Mouse (Mus musculus): ENCODE data around the gene Gnmt. TPM values are rescaled to one million over a fixed set of nuclear protein-coding genes. Genes with fewer than 3 reads are reported as not detected.

Gene Gnmt
- polyA plus RNA-seq, 1 experiment, result 0.11 TPM

- no peak overlapping the region for H3K4me3 ChIP-seq
- TF ChIP-seq MYOD1 (IDR thresholded peaks at IDR 0.05; ENCODE audit: control insufficient read depth in 1 of 3, insufficient read length in 2 of 3, low read depth in 2 of 3) (no peak), MAX (IDR thresholded peaks at IDR 0.05; ENCODE audit: low read depth) (no peak), E2F4 (IDR thresholded peaks at IDR 0.05; ENCODE audit: insufficient read depth) (no peak), USF1 (IDR thresholded peaks at IDR 0.05; ENCODE audit: low read depth) (no peak), TCF12 (IDR thresholded peaks at IDR 0.05; ENCODE audit: insufficient read depth, poor library complexity, severe bottlenecking) (no peak), TCF3 (IDR thresholded peaks at IDR 0.05; ENCODE audit: insufficient read length, low read depth) (no peak), POLR2A (IDR thresholded peaks at IDR 0.05; ENCODE audit: insufficient read length, low read depth) (no peak), CEBPB (IDR thresholded peaks at IDR 0.05; ENCODE audit: insufficient read depth, poor library complexity, severe bottlenecking) (no peak), REST (IDR thresholded peaks at IDR 0.05; ENCODE audit: insufficient read depth, insufficient read length) (no peak), SRF (IDR thresholded peaks at IDR 0.05; ENCODE audit: control insufficient read depth, insufficient read length, low read depth) (no peak), POLR2AphosphoS2 (IDR thresholded peaks at IDR 0.05; ENCODE audit: insufficient read length, low read depth) (no peak)
Observed at GRCm38 (mm10) chr17:46736160-46736559, 7.2 kb upstream of the Gnmt start.

DNA sequence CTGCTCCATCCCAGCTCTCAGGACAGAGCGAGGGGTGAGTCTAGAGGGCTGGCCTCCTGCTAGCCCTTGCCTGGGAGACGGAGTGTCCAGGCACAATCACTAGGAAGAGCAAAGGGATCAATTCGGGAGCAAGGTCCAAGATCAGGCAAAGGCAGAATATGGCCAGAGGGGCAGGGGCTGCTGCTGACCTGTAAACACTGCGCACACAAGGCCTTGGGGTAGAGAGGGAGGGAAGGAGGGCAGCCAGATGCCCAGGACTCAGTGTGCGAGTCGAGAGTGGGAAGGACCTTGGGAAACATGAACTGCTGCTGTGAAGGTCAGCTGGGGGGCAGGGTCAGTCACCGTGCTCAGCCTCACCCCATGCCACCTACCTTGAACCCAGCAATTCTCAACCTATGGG, 6.3 kb upstream of the Gnmt start:
- Histone ChIP-seq H3K4me3 (no peak overlapping the region), H3K79me2 (ENCODE audit: control insufficient read depth, insufficient read depth) (no peaks in the 10 kb centered on the region), H3K27me3 (ENCODE audit: control insufficient read depth, insufficient read depth, insufficient read length) (no peaks in the 10 kb centered on the region), H3ac (ENCODE audit: control insufficient read depth, insufficient read length) (no peak overlapping the region), H3K4me2 (ENCODE audit: low read depth) (no peak overlapping the region), H3K36me3 (ENCODE audit: control insufficient read depth, insufficient read depth) (no peaks in the 10 kb centered on the region)
- TF ChIP-seq CEBPB (IDR thresholded peaks at IDR 0.05; ENCODE audit: insufficient read depth, poor library complexity, severe bottlenecking) (no peak), MYOG (IDR thresholded peaks at IDR 0.05; ENCODE audit: control insufficient read depth in 1 of 3, insufficient read depth in 1 of 3, insufficient read length in 2 of 3, low read depth in 2 of 3) (no peak), TCF3 (IDR thresholded peaks at IDR 0.05; ENCODE audit: insufficient read length, low read depth) (no peak), MAX (IDR thresholded peaks at IDR 0.05; ENCODE audit: low read depth) (no peak), USF1 (IDR thresholded peaks at IDR 0.05; ENCODE audit: low read depth) (no peak), POLR2AphosphoS2 (IDR thresholded peaks at IDR 0.05; ENCODE audit: insufficient read length, low read depth) (no peak), REST (IDR thresholded peaks at IDR 0.05; ENCODE audit: insufficient read depth, insufficient read length) (no peak), TCF12 (IDR thresholded peaks at IDR 0.05; ENCODE audit: insufficient read depth, poor library complexity, severe bottlenecking) (no peak), E2F4 (IDR thresholded peaks at IDR 0.05; ENCODE audit: insufficient read depth) (no peak), SRF (IDR thresholded peaks at IDR 0.05; ENCODE audit: control insufficient read depth, insufficient read length, low read depth) (no peak), MYOD1 (IDR thresholded peaks at IDR 0.05; ENCODE audit: control insufficient read depth in 1 of 3, insufficient read length in 2 of 3, low read depth in 2 of 3) (no peak), POLR2A (IDR thresholded peaks at IDR 0.05; ENCODE audit: insufficient read length, low read depth) (no peak)

More at GRCm38 (mm10) chr17:46736160-46736559, 7.2 kb upstream of the Gnmt start:
- no peak overlapping the region for H3ac ChIP-seq (ENCODE audit: control insufficient read depth, insufficient read length)
- H3K79me2 ChIP-seq (ENCODE audit: control insufficient read depth, insufficient read depth), result no peaks in the 10 kb centered on the region
- no peaks in the 10 kb centered on the region for H3K27me3 ChIP-seq (ENCODE audit: control insufficient read depth, insufficient read depth, insufficient read length)
- no peak overlapping the region for H3K4me2 ChIP-seq (ENCODE audit: low read depth)
- no peaks in the 10 kb centered on the region for H3K36me3 ChIP-seq (ENCODE audit: control insufficient read depth, insufficient read depth)

GRCm38 (mm10) chr17:46734055-46734454, 5.1 kb upstream of the Gnmt start:
- Histone ChIP-seq H3K79me2 (ENCODE audit: control insufficient read depth, insufficient read depth) (no peaks in the 10 kb centered on the region), H3K4me2 (ENCODE audit: low read depth) (no peak overlapping the region), H3K27me3 (ENCODE audit: control insufficient read depth, insufficient read depth, insufficient read length) (no peaks in the 10 kb centered on the region), H3K36me3 (ENCODE audit: control insufficient read depth, insufficient read depth) (no peaks in the 10 kb centered on the region), H3K4me3 (no peak overlapping the region), H3ac (ENCODE audit: control insufficient read depth, insufficient read length) (no peak overlapping the region)
- TF ChIP-seq USF1 (IDR thresholded peaks at IDR 0.05; ENCODE audit: low read depth), result no peak
- TF ChIP-seq MYOD1 (IDR thresholded peaks at IDR 0.05; ENCODE audit: control insufficient read depth in 1 of 3, insufficient read length in 2 of 3, low read depth in 2 of 3), result no peak
- no peak for TF ChIP-seq TCF12 (IDR thresholded peaks at IDR 0.05; ENCODE audit: insufficient read depth, poor library complexity, severe bottlenecking)
- TF ChIP-seq CEBPB (IDR thresholded peaks at IDR 0.05; ENCODE audit: insufficient read depth, poor library complexity, severe bottlenecking), result no peak
- no peak for TF ChIP-seq TCF3 (IDR thresholded peaks at IDR 0.05; ENCODE audit: insufficient read length, low read depth)
- no peak for TF ChIP-seq POLR2A (IDR thresholded peaks at IDR 0.05; ENCODE audit: insufficient read length, low read depth)
- no peak for TF ChIP-seq POLR2AphosphoS2 (IDR thresholded peaks at IDR 0.05; ENCODE audit: insufficient read length, low read depth)
- no peak for TF ChIP-seq MYOG (IDR thresholded peaks at IDR 0.05; ENCODE audit: control insufficient read depth in 1 of 3, insufficient read depth in 1 of 3, insufficient read length in 2 of 3, low read depth in 2 of 3)
- TF ChIP-seq MAX (IDR thresholded peaks at IDR 0.05; ENCODE audit: low read depth), result no peak
- no peak for TF ChIP-seq SRF (IDR thresholded peaks at IDR 0.05; ENCODE audit: control insufficient read depth, insufficient read length, low read depth)
- TF ChIP-seq E2F4 (IDR thresholded peaks at IDR 0.05; ENCODE audit: insufficient read depth), result no peak
- TF ChIP-seq REST (IDR thresholded peaks at IDR 0.05; ENCODE audit: insufficient read depth, insufficient read length), result no peak

GRCm38 (mm10) chr17:46728496-46728895, 472 bp downstream of the Gnmt start:
- H3K79me2 ChIP-seq (ENCODE audit: control insufficient read depth, insufficient read depth), result no peaks in the 10 kb centered on the region
- TF ChIP-seq POLR2A (IDR thresholded peaks at IDR 0.05; ENCODE audit: insufficient read length, low read depth), result no peak
- no peak for TF ChIP-seq MYOD1 (IDR thresholded peaks at IDR 0.05; ENCODE audit: control insufficient read depth in 1 of 3, insufficient read length in 2 of 3, low read depth in 2 of 3)
- TF ChIP-seq POLR2AphosphoS2 (IDR thresholded peaks at IDR 0.05; ENCODE audit: insufficient read length, low read depth), result no peak
- no peak for TF ChIP-seq TCF3 (IDR thresholded peaks at IDR 0.05; ENCODE audit: insufficient read length, low read depth)
- no peak for TF ChIP-seq E2F4 (IDR thresholded peaks at IDR 0.05; ENCODE audit: insufficient read depth)
- no peak for TF ChIP-seq REST (IDR thresholded peaks at IDR 0.05; ENCODE audit: insufficient read depth, insufficient read length)
- TF ChIP-seq MAX (IDR thresholded peaks at IDR 0.05; ENCODE audit: low read depth), result no peak
- TF ChIP-seq MYOG (IDR thresholded peaks at IDR 0.05; ENCODE audit: control insufficient read depth in 1 of 3, insufficient read depth in 1 of 3, insufficient read length in 2 of 3, low read depth in 2 of 3), result no peak
- no peak for TF ChIP-seq USF1 (IDR thresholded peaks at IDR 0.05; ENCODE audit: low read depth)
- no peak for TF ChIP-seq SRF (IDR thresholded peaks at IDR 0.05; ENCODE audit: control insufficient read depth, insufficient read length, low read depth)
- no peak for TF ChIP-seq TCF12 (IDR thresholded peaks at IDR 0.05; ENCODE audit: insufficient read depth, poor library complexity, severe bottlenecking)
- no peak for TF ChIP-seq CEBPB (IDR thresholded peaks at IDR 0.05; ENCODE audit: insufficient read depth, poor library complexity, severe bottlenecking)
- H3ac ChIP-seq (ENCODE audit: control insufficient read depth, insufficient read length), result no peak overlapping the region
- no peaks in the 10 kb centered on the region for H3K36me3 ChIP-seq (ENCODE audit: control insufficient read depth, insufficient read depth)
- H3K4me2 ChIP-seq (ENCODE audit: low read depth), result no peak overlapping the region
- no peak overlapping the region for H3K4me3 ChIP-seq
- H3K27me3 ChIP-seq (ENCODE audit: control insufficient read depth, insufficient read depth, insufficient read length), result no peaks in the 10 kb centered on the region

All from myocyte (in vitro differentiated cells).